Mouse (Mus musculus): Measurements from ENCODE around the gene Dync1i1. TPM values are rescaled to one million over a fixed set of nuclear protein-coding genes. Genes with fewer than 3 reads are reported as not detected.

Dync1i1 gene
- polyA plus RNA-seq, 1 experiment from 2014 or later, result 0.13 TPM

DNA sequence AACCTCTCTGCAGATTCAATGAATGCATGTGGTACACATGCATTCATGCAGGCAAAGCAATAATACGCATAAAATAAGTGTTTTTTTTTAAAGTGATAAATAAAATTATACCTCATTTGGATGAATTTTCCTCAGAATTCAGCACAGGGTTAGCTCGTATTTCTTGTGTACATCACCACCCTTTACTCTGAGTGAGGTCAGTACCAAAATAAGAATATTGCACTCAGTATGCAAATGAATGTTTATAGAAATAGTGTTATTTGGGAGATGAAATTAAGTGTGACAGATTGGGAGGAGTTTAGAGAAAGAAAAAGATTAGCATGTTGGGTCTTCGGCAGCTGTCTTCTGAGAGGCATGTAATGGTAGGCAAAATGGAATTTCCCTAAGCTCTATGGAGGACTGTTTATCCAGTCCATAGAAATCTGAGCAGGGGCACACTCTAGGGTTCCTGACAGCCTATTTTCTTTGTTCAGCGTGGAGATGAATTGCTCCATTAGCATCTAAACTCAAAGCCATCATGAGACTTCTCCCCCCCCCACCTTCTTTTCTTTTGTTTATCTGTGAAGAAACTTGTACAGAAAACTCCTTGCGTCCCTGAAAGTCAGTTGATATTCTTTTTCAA is 31.2 kb downstream of the Dync1i1 start:
- DNase-seq (no peak), ATAC-seq (no peak)
- H3K9ac ChIP-seq (replicated peaks), result no peak overlapping the region
- H3K4me1 ChIP-seq (ENCODE audit: insufficient read depth), result no peaks in the 10 kb centered on the region
- 68% methylated on average over 5 of the region's 5 CpGs for WGBS (ENCODE audit: insufficient replicate concordance)
- H3K36me3 ChIP-seq (replicated peaks; ENCODE audit: insufficient read depth, low read length), result no peaks in the 10 kb centered on the region
- no peak for TF ChIP-seq EP300 (IDR thresholded peaks at IDR 0.05; ENCODE audit: low read depth)
- TF ChIP-seq CTCF (IDR thresholded peaks at IDR 0.05; ENCODE audit: low read depth), result no peak
- H3K4me2 ChIP-seq (ENCODE audit: low read depth, low read length), result no peak overlapping the region
- no peaks in the 10 kb centered on the region for H3K9me3 ChIP-seq (ENCODE audit: low read length)
- no peaks in the 10 kb centered on the region for H3K27me3 ChIP-seq (ENCODE audit: insufficient read depth, low read length)
- H3K27ac ChIP-seq (ENCODE audit: low read depth), result no peak overlapping the region
- H3K4me3 ChIP-seq (ENCODE audit: low read depth, low read length), result no peak overlapping the region

DNA sequence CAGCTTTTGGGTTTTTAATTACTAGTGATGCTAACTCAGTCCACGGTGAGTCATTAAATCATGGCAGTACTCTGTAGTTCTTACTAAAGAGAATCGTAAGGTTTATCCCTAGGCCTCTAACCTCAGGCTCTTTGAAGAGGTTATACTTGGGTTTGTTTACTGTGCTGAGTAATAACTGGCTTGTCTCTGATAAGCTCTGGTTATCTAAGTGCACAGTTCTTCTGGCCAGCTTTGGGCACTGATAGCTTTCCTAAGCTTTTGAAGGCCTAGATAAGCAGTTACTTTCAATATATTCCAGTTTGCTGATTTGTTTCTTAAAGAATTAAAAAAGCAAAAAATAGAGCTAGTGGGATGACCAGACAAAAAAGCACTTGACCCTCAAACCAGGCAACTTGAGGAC is 37.5 kb downstream of the Dync1i1 start:
- H3K4me3 ChIP-seq (ENCODE audit: low read depth, low read length), result no peak overlapping the region
- TF ChIP-seq CTCF (IDR thresholded peaks at IDR 0.05; ENCODE audit: low read depth) (no peak), EP300 (IDR thresholded peaks at IDR 0.05; ENCODE audit: low read depth) (no peak)
- H3K4me1 ChIP-seq (ENCODE audit: insufficient read depth), result no peaks in the 10 kb centered on the region
- ATAC-seq (no peak), DNase-seq (no peak)
- WGBS (ENCODE audit: insufficient replicate concordance), result 45% methylated on average over 2 of the region's 2 CpGs
- H3K27ac ChIP-seq (ENCODE audit: low read depth), result no peak overlapping the region
- no peak overlapping the region for H3K9ac ChIP-seq (replicated peaks)
- H3K9me3 ChIP-seq (ENCODE audit: low read length), result no peaks in the 10 kb centered on the region
- H3K36me3 ChIP-seq (replicated peaks; ENCODE audit: insufficient read depth, low read length), result no peaks in the 10 kb centered on the region
- H3K4me2 ChIP-seq (ENCODE audit: low read depth, low read length), result no peak overlapping the region
- no peaks in the 10 kb centered on the region for H3K27me3 ChIP-seq (ENCODE audit: insufficient read depth, low read length)

DNA sequence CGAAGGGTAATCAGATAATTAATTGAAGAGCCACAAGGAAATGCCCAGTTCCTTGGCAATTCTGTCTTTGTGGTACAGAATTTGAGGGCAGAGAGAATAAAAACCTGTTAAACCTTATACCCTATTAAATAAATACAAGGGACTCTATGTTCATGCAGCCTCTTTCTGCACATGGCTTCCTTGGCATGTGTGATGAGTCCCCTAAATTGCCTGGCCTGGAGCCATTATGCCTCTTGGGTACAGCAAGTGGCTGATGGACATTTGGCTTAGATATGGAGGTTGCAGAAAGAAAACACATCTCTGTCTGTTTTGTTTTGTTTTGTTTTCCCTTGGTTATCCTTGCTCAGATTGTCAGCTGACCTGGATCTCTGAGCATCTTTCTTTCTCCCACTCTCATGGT is 43.1 kb downstream of the Dync1i1 start:
- Histone ChIP-seq H3K9ac (replicated peaks) (no peak overlapping the region), H3K4me1 (ENCODE audit: insufficient read depth) (no peaks in the 10 kb centered on the region), H3K27me3 (ENCODE audit: insufficient read depth, low read length) (no peaks in the 10 kb centered on the region), H3K27ac (ENCODE audit: low read depth) (no peak overlapping the region), H3K36me3 (replicated peaks; ENCODE audit: insufficient read depth, low read length) (no peaks in the 10 kb centered on the region), H3K9me3 (ENCODE audit: low read length) (no peaks in the 10 kb centered on the region), H3K4me3 (ENCODE audit: low read depth, low read length) (no peak overlapping the region), H3K4me2 (ENCODE audit: low read depth, low read length) (no peak overlapping the region)
- ATAC-seq (no peak), DNase-seq (no peak)
- TF ChIP-seq CTCF (IDR thresholded peaks at IDR 0.05; ENCODE audit: low read depth) (no peak), EP300 (IDR thresholded peaks at IDR 0.05; ENCODE audit: low read depth) (no peak)
- 64% methylated on average over 1 of the region's 1 CpGs for WGBS (ENCODE audit: insufficient replicate concordance)

DNA sequence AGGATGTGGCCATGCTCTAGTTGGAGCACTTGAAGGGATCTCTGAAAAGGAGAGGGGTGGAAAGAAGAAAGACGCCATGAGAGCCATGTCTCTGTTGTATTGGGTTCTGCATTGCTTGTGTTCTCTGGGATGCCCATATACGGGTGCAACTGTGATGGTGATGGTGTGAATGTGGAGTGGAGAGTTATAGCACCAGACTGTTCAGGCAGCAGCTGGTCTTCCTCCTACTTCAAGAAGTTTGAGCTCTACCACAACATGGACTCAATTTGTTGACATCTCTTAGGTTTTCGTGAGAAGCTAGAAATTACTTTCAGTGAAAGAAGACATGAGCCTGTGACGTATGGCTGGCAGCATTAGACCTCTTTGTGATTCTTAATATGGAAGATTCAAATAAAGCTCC is 44.8 kb downstream of the Dync1i1 start:
- H3K4me2 ChIP-seq (ENCODE audit: low read depth, low read length), result no peak overlapping the region
- no peaks in the 10 kb centered on the region for H3K4me1 ChIP-seq (ENCODE audit: insufficient read depth)
- H3K9ac ChIP-seq (replicated peaks), result no peak overlapping the region
- H3K27ac ChIP-seq (ENCODE audit: low read depth), result no peak overlapping the region
- TF ChIP-seq CTCF (IDR thresholded peaks at IDR 0.05; ENCODE audit: low read depth) (no peak), EP300 (IDR thresholded peaks at IDR 0.05; ENCODE audit: low read depth) (no peak)
- no peaks in the 10 kb centered on the region for H3K9me3 ChIP-seq (ENCODE audit: low read length)
- no peak overlapping the region for H3K4me3 ChIP-seq (ENCODE audit: low read depth, low read length)
- no peak for DNase-seq
- WGBS (ENCODE audit: insufficient replicate concordance), result 77% methylated on average over 4 of the region's 4 CpGs
- no peaks in the 10 kb centered on the region for H3K27me3 ChIP-seq (ENCODE audit: insufficient read depth, low read length)
- ATAC-seq, result no peak
- H3K36me3 ChIP-seq (replicated peaks; ENCODE audit: insufficient read depth, low read length), result no peaks in the 10 kb centered on the region

DNA sequence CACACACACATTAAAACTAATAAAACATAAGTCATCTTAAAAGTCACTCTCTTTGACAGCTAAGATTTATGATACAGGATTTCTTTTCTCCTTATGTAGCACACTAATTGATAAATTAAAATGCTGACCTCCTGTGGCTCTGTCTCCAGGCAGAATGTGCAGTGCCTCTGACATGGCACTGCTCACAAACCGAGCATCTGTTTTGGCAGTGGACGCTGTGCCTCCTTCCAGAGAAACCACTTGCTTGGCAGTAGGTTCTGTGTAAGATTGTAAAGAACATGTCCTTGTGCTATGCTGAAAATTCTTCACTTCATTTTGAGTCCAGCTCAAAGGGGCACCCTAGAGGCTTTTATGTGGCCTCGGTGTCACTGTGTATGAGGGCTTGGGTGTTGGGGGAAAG is 50.0 kb downstream of the Dync1i1 start:
- H3K36me3 ChIP-seq (replicated peaks; ENCODE audit: insufficient read depth, low read length), result no peaks in the 10 kb centered on the region
- H3K27me3 ChIP-seq (ENCODE audit: insufficient read depth, low read length), result no peaks in the 10 kb centered on the region
- H3K4me2 ChIP-seq (ENCODE audit: low read depth, low read length), result no peak overlapping the region
- 83% methylated on average over 3 of the region's 3 CpGs for WGBS (ENCODE audit: insufficient replicate concordance)
- no peak overlapping the region for H3K27ac ChIP-seq (ENCODE audit: low read depth)
- DNase-seq, result no peak
- no peak for ATAC-seq
- no peaks in the 10 kb centered on the region for H3K9me3 ChIP-seq (ENCODE audit: low read length)
- no peak overlapping the region for H3K4me3 ChIP-seq (ENCODE audit: low read depth, low read length)
- TF ChIP-seq EP300 (IDR thresholded peaks at IDR 0.05; ENCODE audit: low read depth) (no peak), CTCF (IDR thresholded peaks at IDR 0.05; ENCODE audit: low read depth) (no peak)
- H3K4me1 ChIP-seq (ENCODE audit: insufficient read depth), result no peaks in the 10 kb centered on the region
- H3K9ac ChIP-seq (replicated peaks), result no peak overlapping the region

DNA sequence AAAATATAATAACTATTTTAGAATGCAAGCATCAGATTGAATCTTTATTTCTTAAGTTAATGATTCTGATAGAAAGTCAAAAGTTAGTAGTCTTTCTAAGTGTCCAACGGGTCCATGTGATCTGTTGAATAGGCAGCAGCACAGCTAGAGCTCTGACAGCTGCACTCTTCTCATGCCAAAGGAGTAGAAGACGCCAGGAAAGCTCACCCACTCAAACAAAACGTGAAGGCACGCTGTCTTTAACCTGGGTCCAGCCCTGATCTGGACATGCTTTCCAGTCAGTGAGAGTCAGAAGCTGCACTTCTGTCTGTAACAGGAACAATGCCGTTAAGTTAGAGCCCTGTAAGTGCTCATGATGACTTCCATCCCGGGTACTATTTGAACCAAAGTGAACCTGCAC is 56.3 kb downstream of the Dync1i1 start:
- WGBS (ENCODE audit: insufficient replicate concordance), result 68% methylated on average over 6 of the region's 6 CpGs
- H3K36me3 ChIP-seq (replicated peaks; ENCODE audit: insufficient read depth, low read length), result no peaks in the 10 kb centered on the region
- no peaks in the 10 kb centered on the region for H3K4me1 ChIP-seq (ENCODE audit: insufficient read depth)
- DNase-seq, result no peak
- no peak overlapping the region for H3K4me3 ChIP-seq (ENCODE audit: low read depth, low read length)
- ATAC-seq, result no peak
- no peak overlapping the region for H3K9ac ChIP-seq (replicated peaks)
- no peaks in the 10 kb centered on the region for H3K9me3 ChIP-seq (ENCODE audit: low read length)
- H3K4me2 ChIP-seq (ENCODE audit: low read depth, low read length), result no peak overlapping the region
- TF ChIP-seq EP300 (IDR thresholded peaks at IDR 0.05; ENCODE audit: low read depth) (no peak), CTCF (IDR thresholded peaks at IDR 0.05; ENCODE audit: low read depth) (no peak)
- no peak overlapping the region for H3K27ac ChIP-seq (ENCODE audit: low read depth)
- no peaks in the 10 kb centered on the region for H3K27me3 ChIP-seq (ENCODE audit: insufficient read depth, low read length)

DNA sequence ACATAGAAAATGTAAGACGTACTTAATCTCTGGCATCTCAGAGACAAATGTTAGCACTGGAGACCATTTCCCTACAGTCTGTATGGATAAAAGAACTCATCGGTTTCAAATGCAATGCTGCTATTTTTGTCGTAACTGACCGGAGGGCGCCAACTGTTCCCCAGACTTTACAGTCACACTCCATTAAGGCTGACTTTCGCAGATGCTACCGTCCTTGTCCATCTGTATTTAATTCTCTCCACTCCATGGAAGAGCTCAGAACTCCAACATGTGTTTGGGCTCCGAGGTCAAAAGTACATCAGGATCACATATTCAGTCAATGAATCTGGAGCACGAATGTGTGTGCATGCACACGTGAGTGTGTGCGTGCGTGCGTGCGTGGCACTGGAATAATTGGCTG is 58.4 kb downstream of the Dync1i1 start:
- H3K9ac ChIP-seq (replicated peaks), result no peak overlapping the region
- TF ChIP-seq CTCF (IDR thresholded peaks at IDR 0.05; ENCODE audit: low read depth) (no peak), EP300 (IDR thresholded peaks at IDR 0.05; ENCODE audit: low read depth) (no peak)
- H3K36me3 ChIP-seq (replicated peaks; ENCODE audit: insufficient read depth, low read length), result no peaks in the 10 kb centered on the region
- whole genome bisulfite sequencing (ENCODE audit: insufficient replicate concordance), result 92% methylated on average over 14 of the region's 14 CpGs
- H3K4me1 ChIP-seq (ENCODE audit: insufficient read depth), result no peaks in the 10 kb centered on the region
- no peak overlapping the region for H3K4me2 ChIP-seq (ENCODE audit: low read depth, low read length)
- H3K9me3 ChIP-seq (ENCODE audit: low read length), result no peaks in the 10 kb centered on the region
- ATAC-seq (no peak), DNase-seq (no peak)
- no peaks in the 10 kb centered on the region for H3K27me3 ChIP-seq (ENCODE audit: insufficient read depth, low read length)
- no peak overlapping the region for H3K4me3 ChIP-seq (ENCODE audit: low read depth, low read length)
- no peak overlapping the region for H3K27ac ChIP-seq (ENCODE audit: low read depth)

Measured in liver, postnatal 0 days (tissue).